Mouse (Mus musculus): Measurements from ENCODE around the gene Birc7. TPM values are rescaled to one million over a fixed set of nuclear protein-coding genes. Genes with fewer than 3 reads are reported as not detected.
A peak's percentile ranks its signal among the peaks of the same experiment; 100 is the strongest.

The Birc7 gene
- polyA plus RNA-seq, 1 experiment from 2014 or later: 0.44 TPM

DNA sequence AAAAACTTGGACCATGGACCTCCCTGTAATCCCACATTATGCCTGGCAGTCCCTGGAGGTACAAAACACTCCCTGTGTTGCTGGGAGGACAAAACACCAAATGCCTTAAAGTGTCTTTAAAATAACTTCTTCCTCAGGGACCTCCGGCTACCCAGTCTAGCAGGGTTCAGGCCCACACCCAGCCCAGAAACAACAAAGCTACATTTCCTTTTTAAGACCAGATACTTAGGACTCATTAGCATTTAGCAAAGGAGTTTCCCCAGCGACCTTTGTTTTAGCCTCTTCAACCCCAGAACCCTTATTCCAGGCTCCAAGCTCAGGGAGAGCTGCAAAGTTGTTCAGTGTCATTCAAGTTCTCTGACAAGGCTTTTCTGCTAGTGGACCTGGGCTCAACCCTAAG, 24.8 kb downstream of the Birc7 start:
- 27% methylated on average over 2 of the region's 2 CpGs for WGBS
- H3K4me1 ChIP-seq: peaks cover 44% of the 10 kb centered on the region
- peak overlapping the region; percentile 91 for H3K4me2 ChIP-seq
- no peak for ATAC-seq (ENCODE audit: extremely low read depth, insufficient number of reproducible peaks, low FRiP score, low TSS enrichment)
- H3K9ac ChIP-seq: peak overlapping the region; percentile 82
- H3K9me3 ChIP-seq: no peaks in the 10 kb centered on the region
- no peaks in the 10 kb centered on the region for H3K36me3 ChIP-seq
- H3K27ac ChIP-seq (replicated peaks): peak overlapping the region; percentile 79
- H3K27me3 ChIP-seq (replicated peaks): peaks cover 58% of the 10 kb centered on the region
- peak overlapping the region; percentile 69 for H3K4me3 ChIP-seq

DNA sequence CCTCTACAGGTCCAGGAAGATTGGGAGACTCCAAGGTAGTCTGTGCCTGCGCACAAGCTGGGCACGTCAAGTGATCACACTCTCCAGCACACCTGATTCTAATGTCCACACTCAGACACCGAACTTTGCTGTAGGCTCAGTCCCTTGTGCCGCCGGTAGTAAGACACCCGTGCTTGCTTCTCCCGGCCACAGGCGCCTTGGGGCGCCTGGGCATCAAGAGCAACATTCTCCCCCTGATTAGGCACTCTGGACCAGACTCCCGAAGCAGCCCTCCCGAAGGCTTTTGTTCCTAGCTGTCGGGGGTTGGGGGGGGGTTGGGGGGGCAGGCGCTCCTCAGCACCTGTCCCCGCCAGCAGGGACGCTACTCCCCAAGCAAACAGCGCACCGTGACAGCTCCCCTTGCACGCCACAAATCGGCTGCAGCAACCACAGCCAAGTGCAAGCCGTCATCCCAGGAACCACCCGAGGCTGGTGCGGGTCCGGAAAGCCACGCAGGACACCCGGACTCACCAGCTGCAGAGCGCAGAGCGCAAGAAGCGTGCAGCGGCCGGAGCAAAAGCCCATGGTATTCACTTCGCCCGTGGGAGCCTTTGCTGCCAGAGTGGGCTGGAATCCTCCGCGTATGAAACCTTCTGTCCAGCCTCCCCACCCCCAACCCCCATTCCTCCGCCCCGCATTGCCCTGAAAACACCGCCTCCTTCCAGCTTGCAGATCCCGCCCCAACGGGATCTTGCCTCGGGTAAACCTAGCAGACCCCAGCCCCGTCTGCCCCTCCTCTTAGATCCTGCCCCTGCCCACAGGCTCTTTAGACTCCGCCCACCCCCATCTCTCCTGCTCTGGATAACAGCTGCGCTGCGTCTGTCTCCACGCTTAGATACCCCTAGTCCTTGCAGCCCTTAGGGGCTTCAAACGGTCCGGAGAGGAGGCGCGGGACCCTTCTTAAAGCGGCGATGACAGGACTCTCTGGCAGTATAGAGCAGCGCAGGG, 25.5 kb downstream of the Birc7 start, which contains the start of gene Nkain4:
Gene Nkain4, minus strand, starts transcription at position 639 of the 987 bp plus-strand sequence.
- peak within 1 kb of the TSS; percentile 79 for H3K27ac ChIP-seq (replicated peaks)
- H3K4me2 ChIP-seq: peak within 1 kb of the TSS; percentile 91
- peak within 1 kb of the TSS; percentile 69 for H3K4me3 ChIP-seq
- H3K36me3 ChIP-seq: no peaks in the 10 kb centered on the region
- no peaks in the 10 kb centered on the region for H3K9me3 ChIP-seq
- H3K27me3 ChIP-seq (replicated peaks): peaks cover 58% of the 10 kb centered on the region
- H3K9ac ChIP-seq: peak within 1 kb of the TSS; percentile 82
- peaks cover 44% of the 10 kb centered on the region for H3K4me1 ChIP-seq
- under 1% methylated on average over 52 of the region's 52 CpGs for WGBS
- ATAC-seq (ENCODE audit: extremely low read depth, insufficient number of reproducible peaks, low FRiP score, low TSS enrichment): peak; percentile 63

DNA sequence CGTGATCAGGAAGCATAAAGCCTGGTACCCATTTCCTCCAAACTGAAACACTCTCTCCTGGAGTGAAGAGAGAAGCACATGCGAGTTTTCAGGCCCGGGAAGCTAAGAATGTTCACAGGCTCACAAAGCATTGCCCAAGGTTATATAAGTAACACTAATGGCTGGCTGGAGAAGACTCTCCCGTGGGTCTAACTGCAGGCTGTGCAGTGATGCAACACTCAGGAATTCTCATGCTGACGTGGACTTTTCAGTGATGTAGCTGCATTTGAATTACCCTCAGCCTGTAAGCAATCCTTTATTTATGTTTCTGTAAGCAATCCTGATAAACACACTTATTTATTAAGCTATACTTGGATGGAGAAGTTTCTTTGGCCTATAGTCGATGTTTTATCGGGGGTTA, 30.8 kb downstream of the Birc7 start:
- Histone ChIP-seq H3K9ac (no peak overlapping the region), H3K4me3 (no peak overlapping the region), H3K4me2 (no peak overlapping the region), H3K27me3 (replicated peaks) (peaks cover 24% of the 10 kb centered on the region), H3K27ac (replicated peaks) (no peak overlapping the region), H3K4me1 (peaks cover 41% of the 10 kb centered on the region), H3K9me3 (no peaks in the 10 kb centered on the region), H3K36me3 (no peaks in the 10 kb centered on the region)
- no peak for ATAC-seq (ENCODE audit: extremely low read depth, insufficient number of reproducible peaks, low FRiP score, low TSS enrichment)
- WGBS: 69% methylated on average over 7 of the region's 7 CpGs

GRCm38 (mm10) chr2:180960187-180960586, 31.4 kb downstream of the Birc7 start:
- H3K9ac ChIP-seq: no peak overlapping the region
- H3K9me3 ChIP-seq: no peaks in the 10 kb centered on the region
- H3K36me3 ChIP-seq: no peaks in the 10 kb centered on the region
- no peak overlapping the region for H3K4me3 ChIP-seq
- no peak overlapping the region for H3K4me2 ChIP-seq
- ATAC-seq (ENCODE audit: extremely low read depth, insufficient number of reproducible peaks, low FRiP score, low TSS enrichment): no peak
- peaks cover 37% of the 10 kb centered on the region for H3K4me1 ChIP-seq
- peaks cover 23% of the 10 kb centered on the region for H3K27me3 ChIP-seq (replicated peaks)
- no peak overlapping the region for H3K27ac ChIP-seq (replicated peaks)
- WGBS: 65% methylated on average over 3 of the region's 3 CpGs

DNA sequence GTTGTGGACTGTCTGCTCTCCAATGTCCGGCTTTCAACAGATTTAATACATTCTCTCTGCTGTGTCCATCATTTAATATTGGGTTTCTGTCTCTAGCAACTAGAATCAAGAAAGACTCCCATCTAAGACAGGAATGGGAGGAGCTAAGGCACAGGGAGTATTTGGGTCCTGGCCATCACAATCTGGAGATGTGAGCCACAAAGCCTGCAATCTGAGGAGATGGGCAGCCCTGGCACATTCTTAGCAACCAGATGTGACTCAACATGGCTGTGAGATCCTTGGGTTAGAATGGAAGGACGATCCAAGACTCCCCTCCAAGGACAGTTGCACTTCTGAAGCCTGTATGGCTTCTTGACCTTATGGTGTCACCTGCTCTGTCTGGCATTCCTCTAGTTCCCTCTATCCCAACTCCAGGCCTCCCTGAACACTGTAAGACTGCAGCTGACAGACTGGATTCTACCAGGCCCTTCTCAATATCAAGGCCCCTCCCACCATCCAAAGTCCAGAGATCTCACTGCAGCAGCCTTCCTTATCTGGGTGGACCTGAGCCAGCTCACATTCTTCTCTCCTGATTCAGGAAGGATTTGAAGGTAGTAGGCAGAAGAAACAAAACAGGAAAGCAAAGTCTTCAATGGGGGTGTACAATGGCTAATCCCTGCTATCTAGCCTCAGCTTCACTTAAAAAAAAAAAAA, 33.9 kb downstream of the Birc7 start:
- Histone ChIP-seq H3K4me3 (no peak overlapping the region), H3K36me3 (no peaks in the 10 kb centered on the region), H3K9ac (no peak overlapping the region; the same call in 1 of the 2 replicates), H3K4me2 (peak overlapping the region; percentile 12; the same call in 1 of the 2 replicates), H3K4me1 (peaks cover 37% of the 10 kb centered on the region), H3K27ac (replicated peaks) (peak overlapping the region; percentile 77), H3K9me3 (no peaks in the 10 kb centered on the region), H3K27me3 (replicated peaks) (0 out of 2 replicates have a peak, but pooled peaks cover 4% of the 10 kb centered on the region)
- 52% methylated on average over 2 of the region's 2 CpGs for WGBS
- ATAC-seq (ENCODE audit: extremely low read depth, insufficient number of reproducible peaks, low FRiP score, low TSS enrichment): no peak

DNA sequence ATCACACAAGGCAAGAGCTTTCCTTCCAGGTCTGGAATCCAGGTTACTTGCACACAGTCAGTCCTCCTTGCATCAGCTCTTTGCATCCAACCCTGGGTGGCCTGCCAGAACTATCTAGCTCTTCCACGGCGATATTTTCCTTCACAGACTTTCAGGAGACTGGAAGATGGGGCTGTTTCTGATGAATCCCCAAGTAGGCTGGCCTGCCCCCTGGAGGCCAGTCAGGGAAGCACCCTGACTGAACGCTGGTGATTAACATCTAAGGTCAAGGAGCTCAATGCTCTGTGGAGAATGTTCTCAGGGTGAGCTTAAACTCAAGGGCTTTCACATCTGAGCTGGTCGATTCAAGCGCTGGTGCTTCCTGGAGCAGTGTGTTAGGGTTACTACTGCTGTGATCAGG, 35.1 kb downstream of the Birc7 start:
- H3K27me3 ChIP-seq (replicated peaks): no peaks in the 10 kb centered on the region
- WGBS: 4% methylated on average over 5 of the region's 5 CpGs
- H3K4me2 ChIP-seq: no peak overlapping the region
- H3K4me1 ChIP-seq: peaks cover 49% of the 10 kb centered on the region
- H3K4me3 ChIP-seq: no peak overlapping the region
- H3K36me3 ChIP-seq: peaks cover 6% of the 10 kb centered on the region; the same call in 1 of the 2 replicates
- no peaks in the 10 kb centered on the region for H3K9me3 ChIP-seq
- peak overlapping the region; percentile 77; the same call in 1 of the 2 replicates for H3K27ac ChIP-seq (replicated peaks)
- H3K9ac ChIP-seq: no peak overlapping the region
- no peak for ATAC-seq (ENCODE audit: extremely low read depth, insufficient number of reproducible peaks, low FRiP score, low TSS enrichment)

DNA sequence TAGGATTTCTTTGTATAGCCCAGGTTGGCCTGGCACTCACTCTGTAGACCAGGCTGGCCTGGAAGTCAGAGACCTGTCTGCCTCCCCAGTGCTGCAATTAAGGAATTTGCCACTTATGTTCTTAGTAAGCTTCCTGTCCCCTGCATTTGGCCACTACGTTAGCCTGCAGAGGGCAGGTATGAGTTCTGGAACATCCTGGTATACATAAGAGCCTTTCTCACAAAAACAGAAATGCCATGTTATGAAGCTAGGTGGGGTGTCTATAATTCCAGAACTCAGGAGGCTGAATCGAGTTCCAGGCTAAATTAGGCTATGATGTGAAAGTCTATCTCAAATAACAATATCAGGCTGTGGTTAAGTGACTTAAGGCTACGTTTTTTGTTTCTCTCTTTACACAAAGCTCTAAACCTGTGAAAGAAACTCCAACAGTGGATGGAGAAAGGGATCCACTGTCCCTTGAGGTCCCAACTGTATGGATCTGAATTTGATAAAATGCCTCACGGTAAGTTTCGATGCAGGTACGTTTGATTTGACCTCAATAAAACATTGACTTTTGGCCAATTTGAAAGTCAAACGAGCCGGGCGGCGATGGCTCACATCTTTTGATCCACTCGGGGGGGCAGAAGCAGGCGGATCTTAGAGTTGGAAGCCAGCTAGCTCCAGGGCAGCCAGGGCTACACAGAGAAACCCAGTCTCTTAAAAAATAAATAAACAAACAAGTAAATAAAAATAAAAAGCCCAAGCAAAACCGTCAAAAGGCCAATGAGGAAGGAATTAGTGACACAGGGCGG, 37.5 kb downstream of the Birc7 start:
- Histone ChIP-seq H3K9me3 (no peaks in the 10 kb centered on the region), H3K4me1 (peaks cover 58% of the 10 kb centered on the region), H3K36me3 (peaks cover 29% of the 10 kb centered on the region), H3K27ac (replicated peaks) (peak overlapping the region; percentile 93), H3K9ac (peak overlapping the region; percentile 98), H3K4me3 (peak overlapping the region; percentile 92), H3K4me2 (peak overlapping the region; percentile 87), H3K27me3 (replicated peaks) (no peaks in the 10 kb centered on the region)
- no peak for ATAC-seq (ENCODE audit: extremely low read depth, insufficient number of reproducible peaks, low FRiP score, low TSS enrichment)
- 15% methylated on average over 14 of the region's 14 CpGs for WGBS

- peak within 1 kb of the TSS; percentile 87 for H3K4me2 ChIP-seq
- H3K9ac ChIP-seq: peak within 1 kb of the TSS; percentile 98
- ATAC-seq (ENCODE audit: extremely low read depth, insufficient number of reproducible peaks, low FRiP score, low TSS enrichment): peak; percentile 81
- H3K4me3 ChIP-seq: peak within 1 kb of the TSS; percentile 92
- peak within 1 kb of the TSS; percentile 93 for H3K27ac ChIP-seq (replicated peaks)
- peaks cover 38% of the 10 kb centered on the region for H3K36me3 ChIP-seq
- peaks cover 50% of the 10 kb centered on the region for H3K4me1 ChIP-seq
- H3K27me3 ChIP-seq (replicated peaks): no peaks in the 10 kb centered on the region
- no peaks in the 10 kb centered on the region for H3K9me3 ChIP-seq
- WGBS: under 1% methylated on average over 57 of the region's 57 CpGs
Observed at GRCm38 (mm10) chr2:180967010-180967763, 38.4 kb downstream of the Birc7 start, which contains the start of gene Arfgap1. Gene Arfgap1 (plus strand): TSS chr2:180967225.

- Histone ChIP-seq H3K4me3 (no peak overlapping the region), H3K9me3 (no peaks in the 10 kb centered on the region), H3K27me3 (replicated peaks) (no peaks in the 10 kb centered on the region), H3K27ac (replicated peaks) (no peak overlapping the region), H3K9ac (no peak overlapping the region), H3K4me2 (no peak overlapping the region), H3K4me1 (no peaks in the 10 kb centered on the region), H3K36me3 (peaks cover 85% of the 10 kb centered on the region)
- WGBS: 78% methylated on average over 6 of the region's 6 CpGs
- ATAC-seq (ENCODE audit: extremely low read depth, insufficient number of reproducible peaks, low FRiP score, low TSS enrichment): no peak
Observed at GRCm38 (mm10) chr2:180981133-180981532, 52.3 kb downstream of the Birc7 start.
